Mouse (Mus musculus) neural tube, embryonic 15.5 days (tissue): ENCODE results near the gene Kcnh1. TPM values are rescaled to one million over a fixed set of nuclear protein-coding genes. Genes with fewer than 3 reads are reported as not detected.

Experiments
- ATAC-seq: fragments of 200-750 bp; cut with Nextera tagmentation; 2 replicates; pipeline ENCODE4 v1.8.0; 2017; ENCODE audit warnings: mild to moderate bottlenecking, moderate TSS enrichment, moderate library complexity; ENCODE audit not compliant: low FRiP score
- H3K27ac ChIP-seq: fragments of 300-500 bp; sonication (generic); replicated peaks from 2 replicates; pipeline ENCODE4 v1.5.1; 2015; ENCODE audit warnings: mild to moderate bottlenecking, inconsistent platforms
- H3K27me3 ChIP-seq: fragments of 300-500 bp; sonication (generic); replicated peaks from 2 replicates; pipeline ENCODE4 v1.6.1; 2015; ENCODE audit warnings: inconsistent platforms
- H3K36me3 ChIP-seq: fragments of 300-500 bp; sonication (generic); 2 replicates; pipeline ENCODE4 v1.6.1; 2015; ENCODE audit warnings: inconsistent platforms
- H3K4me1 ChIP-seq: fragments of 300-500 bp; sonication (generic); 2 replicates; pipeline ENCODE4 v1.6.1; 2015; ENCODE audit warnings: inconsistent platforms
- H3K4me2 ChIP-seq: fragments of 300-500 bp; sonication (generic); 2 replicates; pipeline ENCODE4 v1.6.1; 2015; ENCODE audit warnings: inconsistent platforms, mild to moderate bottlenecking, moderate library complexity
- H3K4me3 ChIP-seq: fragments of 300-500 bp; sonication (generic); replicated peaks from 2 replicates; pipeline ENCODE4 v1.5.1; 2015; ENCODE audit warnings: mild to moderate bottlenecking, inconsistent platforms
- H3K9ac ChIP-seq: fragments of 300-500 bp; sonication (generic); replicated peaks from 2 replicates; pipeline ENCODE4 v1.6.1; 2015; ENCODE audit warnings: mild to moderate bottlenecking, inconsistent platforms
- H3K9me3 ChIP-seq: fragments of 300-500 bp; sonication (generic); replicated peaks from 2 replicates; pipeline ENCODE4 v1.6.1; 2016; ENCODE audit warnings: inconsistent platforms
- WGBS: fragments of 180-500 bp; shearing (Covaris S2); methylation state at CpG from one replicate; pipeline ENCODE4 v1.1.7; 2015; ENCODE audit warnings: mixed read lengths; 5-methylcytosine and 5-hydroxymethylcytosine counted together
- polyA plus RNA-seq: library from polyadenylated mRNA; unstranded; fragments of >200 nt; fragmentation: Nextera tagmentation; extraction: Ambion mirVana; gene quantifications from 2 replicates; pipeline ENCODE4 v1.2.1, GENCODE M21; 2015

The Kcnh1 gene
- polyA plus RNA-seq = 4.4 and 4.6 TPM in 2 replicates

DNA sequence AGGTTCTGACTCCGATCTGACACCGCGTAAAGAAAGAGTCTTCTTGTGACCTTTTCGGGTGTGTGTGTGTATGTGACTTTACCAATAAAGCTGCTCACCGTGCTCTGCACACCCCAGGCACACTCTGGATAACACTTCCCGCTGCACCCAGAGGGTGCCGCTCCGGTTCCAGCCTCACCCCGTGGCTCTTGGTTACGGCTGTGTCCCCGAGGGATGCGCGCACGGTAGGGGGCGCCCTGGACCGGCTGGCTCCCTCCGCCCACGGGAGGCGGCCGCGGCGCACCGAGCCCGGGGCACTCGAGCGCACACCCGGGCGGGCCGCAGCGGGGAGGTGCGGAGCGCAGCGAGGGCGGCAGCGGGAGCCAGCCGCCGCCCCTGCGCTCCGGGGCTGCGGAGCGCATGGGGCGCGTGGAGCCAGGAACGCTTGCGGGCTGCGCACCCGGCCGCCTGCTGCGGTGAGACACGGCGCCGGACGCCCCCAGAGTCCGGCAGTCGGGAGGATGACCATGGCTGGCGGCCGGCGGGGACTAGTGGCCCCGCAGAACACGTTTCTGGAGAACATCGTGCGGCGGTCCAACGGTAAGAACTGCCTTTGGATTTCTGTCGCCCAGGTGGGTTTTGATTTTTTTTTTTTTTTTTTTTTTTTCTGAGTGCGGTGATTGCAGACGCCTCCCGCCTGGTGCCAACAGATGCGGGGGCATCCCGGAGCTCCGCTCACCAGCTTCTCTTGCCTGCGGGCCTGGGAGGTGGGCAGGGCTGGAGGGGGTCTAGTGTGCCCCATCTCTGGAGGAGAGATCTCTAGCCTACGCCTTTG lies at the start of gene Kcnh1:
Gene Kcnh1 (plus strand): TSS at position 267 of the 814 bp plus-strand sequence.
- H3K4me2 ChIP-seq = peak within 1 kb of the TSS; percentile 93
- no peaks in the 10 kb centered on the region for H3K36me3 ChIP-seq
- peak within 1 kb of the TSS; percentile 58 for H3K27ac ChIP-seq
- H3K4me3 ChIP-seq = peak within 1 kb of the TSS; percentile 63
- peak within 1 kb of the TSS; percentile 69 for H3K9ac ChIP-seq
- H3K9me3 ChIP-seq = no peaks in the 10 kb centered on the region
- peaks cover 27% of the 10 kb centered on the region for H3K4me1 ChIP-seq
- ATAC-seq = peak; percentile 93
- WGBS = 1% methylated on average over 67 of the region's 73 CpGs
- H3K27me3 ChIP-seq = peaks cover 17% of the 10 kb centered on the region

DNA sequence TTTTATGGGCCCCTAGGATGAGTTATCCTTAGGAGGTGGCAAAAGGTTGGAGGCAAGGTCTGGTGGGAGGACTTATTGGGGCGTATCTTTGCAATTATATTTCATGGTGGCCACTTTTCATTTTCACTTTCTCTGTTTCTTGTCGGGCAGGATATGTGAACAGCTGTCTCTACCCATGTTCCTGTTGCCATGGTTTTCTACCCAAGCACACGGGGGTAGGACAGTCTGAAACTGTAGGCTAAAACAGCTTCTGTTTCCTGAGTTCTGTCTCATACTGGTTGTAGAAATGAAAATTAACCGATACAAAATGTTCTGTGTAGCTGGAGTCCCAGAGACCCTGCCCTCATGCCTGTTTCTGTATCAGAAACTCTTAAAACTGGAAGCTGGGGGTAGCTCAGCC lies 39.4 kb upstream of the Kcnh1 start:
- H3K4me3 ChIP-seq = no peak overlapping the region
- no peaks in the 10 kb centered on the region for H3K9me3 ChIP-seq
- H3K36me3 ChIP-seq = no peaks in the 10 kb centered on the region
- H3K4me2 ChIP-seq = no peak overlapping the region
- no peak overlapping the region for H3K27ac ChIP-seq
- H3K27me3 ChIP-seq = no peaks in the 10 kb centered on the region
- no peak overlapping the region for H3K9ac ChIP-seq
- no peak for ATAC-seq
- H3K4me1 ChIP-seq = no peaks in the 10 kb centered on the region
- WGBS = 87% methylated on average over 4 of the region's 4 CpGs

DNA sequence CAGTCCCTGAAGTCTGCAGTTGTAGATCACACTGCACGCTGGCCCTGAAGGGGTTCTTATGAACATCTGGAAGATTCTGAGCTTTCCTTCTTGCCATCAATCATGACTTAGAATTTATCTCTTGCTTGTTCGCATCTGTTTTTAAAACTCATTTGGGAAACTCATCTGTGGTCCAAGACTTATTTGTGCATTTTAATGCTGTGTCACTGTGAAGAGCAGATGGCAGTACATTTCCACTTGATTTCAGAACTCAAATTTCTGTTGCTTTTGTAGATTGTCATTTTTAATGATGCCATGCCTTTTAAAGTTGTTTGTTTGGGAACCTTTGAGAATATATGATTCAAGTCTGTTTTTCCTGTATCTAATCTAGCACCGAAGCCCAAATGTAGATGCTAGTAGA lies 19.1 kb upstream of the Kcnh1 start:
- no peaks in the 10 kb centered on the region for H3K36me3 ChIP-seq
- no peak overlapping the region for H3K27ac ChIP-seq
- no peaks in the 10 kb centered on the region for H3K9me3 ChIP-seq
- H3K4me1 ChIP-seq = no peaks in the 10 kb centered on the region
- no peak overlapping the region for H3K9ac ChIP-seq
- H3K4me3 ChIP-seq = no peak overlapping the region
- H3K27me3 ChIP-seq = no peaks in the 10 kb centered on the region
- 89% methylated on average over 3 of the region's 3 CpGs for WGBS
- no peak overlapping the region for H3K4me2 ChIP-seq
- no peak for ATAC-seq

DNA sequence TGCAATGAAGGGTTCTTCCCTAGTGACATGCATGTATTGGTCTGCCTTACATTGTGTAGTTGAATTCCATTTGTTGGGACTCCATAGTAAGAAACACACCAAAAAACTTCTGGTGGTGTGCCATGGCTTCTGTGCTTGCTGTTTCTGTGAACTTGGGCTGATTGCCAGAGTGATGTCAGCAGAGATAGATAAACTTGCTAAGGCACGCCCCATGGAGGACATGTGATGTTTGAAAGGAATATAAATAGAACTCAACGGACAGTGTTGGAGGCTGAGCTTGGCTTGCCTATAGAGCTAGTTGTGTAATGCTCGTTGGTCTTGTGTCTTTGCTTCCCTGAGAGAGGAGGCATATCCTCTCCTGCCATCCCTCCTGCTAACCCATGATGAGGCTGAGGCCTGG lies 10.7 kb upstream of the Kcnh1 start:
- Histone ChIP-seq H3K4me2 (no peak overlapping the region), H3K4me1 (no peaks in the 10 kb centered on the region), H3K27me3 (no peaks in the 10 kb centered on the region), H3K36me3 (no peaks in the 10 kb centered on the region), H3K9me3 (no peaks in the 10 kb centered on the region), H3K27ac (no peak overlapping the region), H3K9ac (no peak overlapping the region), H3K4me3 (no peak overlapping the region)
- no peak for ATAC-seq
- 81% methylated on average over 3 of the region's 3 CpGs for WGBS

DNA sequence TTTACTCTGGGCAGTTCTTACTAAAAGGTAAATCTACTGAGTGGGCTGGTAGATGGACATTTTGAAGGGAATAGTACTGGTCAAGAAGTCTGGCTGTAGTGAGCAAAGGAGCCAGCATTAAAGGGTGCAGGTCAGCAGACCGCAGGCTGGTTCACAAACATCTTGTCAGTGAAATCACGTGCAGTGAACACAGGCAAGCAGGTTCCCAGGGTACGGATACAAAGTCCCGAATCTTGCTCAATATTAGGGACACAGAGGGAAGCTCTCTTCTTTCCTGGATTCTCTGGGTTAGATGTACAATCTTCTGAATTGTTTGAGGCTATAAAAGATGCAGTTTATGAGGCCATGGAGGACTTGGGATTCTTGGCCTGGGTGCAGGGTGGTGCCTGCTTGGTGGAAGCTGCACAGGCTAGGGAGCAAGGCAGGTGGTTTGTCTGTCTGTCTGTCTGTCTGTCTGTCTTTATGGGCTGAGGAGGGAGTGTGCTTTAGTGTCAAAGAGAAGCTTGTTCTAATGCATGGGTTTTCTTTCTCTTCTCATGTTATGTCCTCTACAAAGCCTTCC lies 8.8 kb upstream of the Kcnh1 start:
- no peak overlapping the region for H3K4me3 ChIP-seq
- no peaks in the 10 kb centered on the region for H3K4me1 ChIP-seq
- WGBS = 81% methylated on average over 4 of the region's 4 CpGs
- H3K4me2 ChIP-seq = no peak overlapping the region
- H3K9me3 ChIP-seq = no peaks in the 10 kb centered on the region
- no peak for ATAC-seq
- no peak overlapping the region for H3K27ac ChIP-seq
- H3K9ac ChIP-seq = no peak overlapping the region
- H3K27me3 ChIP-seq = no peaks in the 10 kb centered on the region
- no peaks in the 10 kb centered on the region for H3K36me3 ChIP-seq

DNA sequence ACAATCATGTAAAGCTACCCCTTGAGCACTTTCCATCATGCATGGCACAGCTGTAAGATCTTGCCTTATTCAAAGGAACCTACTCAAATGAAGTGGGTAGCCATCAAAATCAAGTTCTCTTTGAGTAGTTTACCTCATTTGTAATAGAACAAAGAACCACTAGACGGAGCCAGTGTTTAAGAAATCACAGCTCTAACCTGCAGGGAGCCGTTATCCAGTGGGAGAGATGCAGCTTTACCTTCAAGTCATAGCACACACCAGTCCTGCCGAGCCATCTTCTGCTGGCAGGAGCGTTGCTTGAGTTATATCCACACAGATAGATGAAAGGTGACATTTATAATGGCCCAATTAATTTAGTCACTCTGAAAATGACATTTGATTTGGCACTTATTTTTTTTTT lies 1.5 kb upstream of the Kcnh1 start:
- no peak; the same call in 1 of the 2 replicates for ATAC-seq
- 6% methylated on average over 4 of the region's 4 CpGs for WGBS

DNA sequence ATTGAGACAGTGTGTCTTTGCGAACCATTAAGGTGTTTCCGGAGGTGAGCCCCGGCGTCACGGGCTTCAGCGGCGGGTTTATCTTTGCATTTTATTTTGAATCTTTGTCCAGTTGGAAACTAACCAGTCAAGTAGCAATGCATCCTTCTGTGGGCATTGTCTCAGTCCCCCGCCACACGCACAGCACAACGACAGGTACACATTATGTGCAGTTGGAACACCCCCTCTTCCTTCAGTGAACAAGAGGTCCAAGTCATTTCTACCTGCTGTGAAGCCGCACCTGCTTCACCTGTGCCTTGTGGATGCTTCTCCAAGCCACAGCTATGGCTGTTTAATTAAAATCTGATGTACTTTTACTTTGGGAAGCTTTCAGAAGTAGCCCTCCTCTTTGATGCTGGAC lies 803 bp upstream of the Kcnh1 start:
- H3K27me3 ChIP-seq = peaks cover 17% of the 10 kb centered on the region
- 79% methylated on average over 11 of the region's 11 CpGs for WGBS

More for the DNA sequence above, 1.5 kb upstream of the Kcnh1 start:
- peaks cover 23% of the 10 kb centered on the region for H3K4me1 ChIP-seq
- H3K27ac ChIP-seq = no peak overlapping the region
- no peak overlapping the region for H3K4me3 ChIP-seq
- no peaks in the 10 kb centered on the region for H3K36me3 ChIP-seq
- no peak overlapping the region for H3K4me2 ChIP-seq
- H3K9me3 ChIP-seq = no peaks in the 10 kb centered on the region
- peaks cover 17% of the 10 kb centered on the region for H3K27me3 ChIP-seq
- no peak overlapping the region for H3K9ac ChIP-seq

DNA sequence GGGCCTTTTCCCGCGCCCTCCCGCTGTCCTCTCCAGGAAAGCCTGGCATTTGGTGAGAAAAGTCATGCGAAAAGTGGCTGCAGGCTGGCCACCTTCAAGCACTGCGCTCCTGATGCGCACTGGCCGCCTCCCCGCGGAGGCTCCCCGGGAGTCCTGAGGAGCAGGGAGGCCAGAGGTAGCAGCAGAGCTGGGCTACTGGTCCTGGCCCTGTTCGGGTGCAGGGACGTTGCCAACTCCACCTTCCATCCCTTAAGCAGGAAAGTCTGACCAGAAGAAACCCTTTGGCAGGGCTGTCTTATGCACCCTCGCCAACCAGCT lies 707 bp downstream of the Kcnh1 start:
- Histone ChIP-seq H3K36me3 (no peaks in the 10 kb centered on the region), H3K4me1 (peaks cover 27% of the 10 kb centered on the region), H3K9me3 (no peaks in the 10 kb centered on the region), H3K4me2 (peak overlapping the region; percentile 93), H3K27me3 (peaks cover 17% of the 10 kb centered on the region), H3K4me3 (peak overlapping the region; percentile 63), H3K9ac (peak overlapping the region; percentile 69), H3K27ac (no peak overlapping the region)
- ATAC-seq = peak; percentile 32
- 5% methylated on average over 13 of the region's 13 CpGs for WGBS

More for the DNA sequence above, 803 bp upstream of the Kcnh1 start:
- no peaks in the 10 kb centered on the region for H3K36me3 ChIP-seq
- H3K4me3 ChIP-seq = no peak overlapping the region
- ATAC-seq = no peak
- peaks cover 27% of the 10 kb centered on the region for H3K4me1 ChIP-seq
- H3K4me2 ChIP-seq = no peak overlapping the region
- H3K9ac ChIP-seq = no peak overlapping the region
- H3K27ac ChIP-seq = no peak overlapping the region
- no peaks in the 10 kb centered on the region for H3K9me3 ChIP-seq

DNA sequence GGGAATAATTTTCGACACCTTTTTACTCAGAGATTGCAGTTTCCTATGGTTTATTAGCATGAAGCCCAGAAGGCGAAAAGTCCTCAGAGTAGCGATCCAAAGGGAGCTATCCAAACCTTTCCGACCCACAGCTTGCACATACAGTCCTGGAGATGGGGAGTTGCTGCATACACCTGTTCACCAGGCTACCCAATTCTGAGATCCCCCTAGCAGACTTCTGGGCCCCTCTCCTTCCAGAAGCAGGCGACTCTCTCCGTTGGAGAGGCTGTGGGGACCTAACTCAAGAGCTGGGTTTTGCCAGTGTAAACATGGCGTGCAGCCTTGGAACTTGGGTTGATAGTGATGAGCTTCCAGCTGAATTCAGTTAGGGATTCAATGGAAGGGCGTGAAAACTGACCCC lies 1.3 kb downstream of the Kcnh1 start:
- Histone ChIP-seq H3K9me3 (no peaks in the 10 kb centered on the region), H3K4me3 (peak overlapping the region; percentile 63), H3K4me1 (peaks cover 27% of the 10 kb centered on the region), H3K36me3 (no peaks in the 10 kb centered on the region), H3K27me3 (peaks cover 17% of the 10 kb centered on the region), H3K4me2 (peak overlapping the region; percentile 93), H3K9ac (peak overlapping the region; percentile 69; the same call in 1 of the 2 replicates), H3K27ac (no peak overlapping the region)
- WGBS = 67% methylated on average over 8 of the region's 8 CpGs
- ATAC-seq = no peak

DNA sequence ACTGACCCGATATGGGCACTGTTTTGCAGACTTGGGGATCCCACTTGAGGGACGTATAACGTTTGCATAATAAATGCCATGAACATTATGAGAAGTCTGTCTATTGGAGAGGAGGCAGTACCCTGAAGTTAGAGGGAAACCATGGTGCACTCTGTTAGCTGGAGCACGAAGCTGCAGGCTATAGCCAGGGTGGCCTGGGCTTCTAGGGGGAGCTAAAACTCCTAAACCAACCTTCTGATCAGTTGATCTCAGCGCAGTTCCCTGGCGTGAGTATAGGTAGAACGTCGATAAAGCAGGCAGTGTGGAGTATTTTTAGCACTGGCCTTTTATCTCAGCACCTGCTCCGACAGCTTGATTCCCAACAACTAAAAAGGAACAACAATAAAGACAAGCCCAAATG lies 2.1 kb downstream of the Kcnh1 start:
- no peak for ATAC-seq

DNA sequence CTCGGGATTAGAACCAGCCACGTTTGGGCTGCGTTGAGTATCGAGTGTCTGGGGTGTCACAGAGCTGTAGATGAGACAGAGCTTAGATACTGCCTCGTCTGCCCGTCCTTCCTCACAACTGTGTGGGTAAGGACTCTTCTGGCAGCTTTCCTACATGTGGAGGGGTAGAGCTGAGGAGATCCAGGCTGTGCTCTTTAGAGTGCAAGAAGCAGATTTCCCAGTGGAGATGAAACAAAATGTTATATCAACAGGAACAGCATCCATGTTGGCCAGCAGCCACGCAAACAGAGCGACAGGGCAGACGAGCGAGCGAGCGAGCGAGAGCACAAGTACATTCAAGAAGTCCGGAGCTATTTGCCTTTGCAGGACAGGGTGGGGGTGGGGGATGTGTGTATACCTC lies 3.1 kb downstream of the Kcnh1 start:
- Histone ChIP-seq H3K9me3 (no peaks in the 10 kb centered on the region), H3K27ac (no peak overlapping the region), H3K4me3 (no peak overlapping the region), H3K4me2 (peak overlapping the region; percentile 93), H3K27me3 (peaks cover 10% of the 10 kb centered on the region; the same call in 1 of the 2 replicates), H3K9ac (no peak overlapping the region), H3K36me3 (no peaks in the 10 kb centered on the region), H3K4me1 (peaks cover 27% of the 10 kb centered on the region)
- WGBS = 71% methylated on average over 14 of the region's 14 CpGs
- no peak for ATAC-seq

More for the DNA sequence above, 2.1 kb downstream of the Kcnh1 start:
- Histone ChIP-seq H3K9me3 (no peaks in the 10 kb centered on the region), H3K27me3 (peaks cover 17% of the 10 kb centered on the region), H3K4me2 (peak overlapping the region; percentile 93), H3K36me3 (no peaks in the 10 kb centered on the region), H3K4me1 (peaks cover 27% of the 10 kb centered on the region), H3K9ac (no peak overlapping the region), H3K27ac (no peak overlapping the region), H3K4me3 (0 out of 2 replicates have a peak overlapping the region, but pooled peaks have one; percentile 7)
- 65% methylated on average over 9 of the region's 9 CpGs for WGBS

DNA sequence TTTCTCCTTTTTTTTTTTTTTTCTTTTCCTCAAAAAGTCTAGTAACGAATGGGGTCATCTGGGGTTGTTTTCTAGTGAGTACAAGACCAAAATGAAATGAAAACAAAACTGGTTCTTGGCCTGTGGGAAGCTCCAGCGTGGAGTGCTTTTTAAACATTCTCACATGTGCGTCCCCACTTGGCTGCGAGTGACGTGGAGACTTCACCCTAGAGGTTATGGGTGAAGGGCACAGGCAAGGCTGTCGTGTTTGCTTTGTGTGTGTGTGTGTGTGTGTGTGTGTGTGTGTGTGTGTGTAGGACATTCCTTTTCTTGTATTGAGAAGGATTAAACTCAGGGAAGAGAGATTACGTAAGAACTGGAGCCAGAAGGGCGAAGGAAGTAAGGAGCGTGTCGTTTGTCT lies 6.9 kb downstream of the Kcnh1 start:
- Histone ChIP-seq H3K27me3 (no peaks in the 10 kb centered on the region), H3K4me3 (no peak overlapping the region), H3K9ac (no peak overlapping the region), H3K4me2 (no peak overlapping the region), H3K27ac (no peak overlapping the region), H3K9me3 (no peaks in the 10 kb centered on the region), H3K36me3 (no peaks in the 10 kb centered on the region), H3K4me1 (peaks cover 11% of the 10 kb centered on the region)
- ATAC-seq = no peak
- WGBS = 69% methylated on average over 10 of the region's 10 CpGs
